Mouse (Mus musculus) liver, postnatal 0 days (tissue): ENCODE data around the gene Cacna2d2.

Experiments
- CTCF ChIP-seq: sonication (generic); IDR thresholded peaks from 2 replicates; pipeline ENCODE4 v1.5.1; 2016; ENCODE audit warnings: antibody characterized with exemption, low read depth
- EP300 ChIP-seq: IDR thresholded peaks from 2 replicates; pipeline ENCODE4 v1.6.1; 2016; ENCODE audit warnings: antibody characterized with exemption, low read depth, mild to moderate bottlenecking

DNA sequence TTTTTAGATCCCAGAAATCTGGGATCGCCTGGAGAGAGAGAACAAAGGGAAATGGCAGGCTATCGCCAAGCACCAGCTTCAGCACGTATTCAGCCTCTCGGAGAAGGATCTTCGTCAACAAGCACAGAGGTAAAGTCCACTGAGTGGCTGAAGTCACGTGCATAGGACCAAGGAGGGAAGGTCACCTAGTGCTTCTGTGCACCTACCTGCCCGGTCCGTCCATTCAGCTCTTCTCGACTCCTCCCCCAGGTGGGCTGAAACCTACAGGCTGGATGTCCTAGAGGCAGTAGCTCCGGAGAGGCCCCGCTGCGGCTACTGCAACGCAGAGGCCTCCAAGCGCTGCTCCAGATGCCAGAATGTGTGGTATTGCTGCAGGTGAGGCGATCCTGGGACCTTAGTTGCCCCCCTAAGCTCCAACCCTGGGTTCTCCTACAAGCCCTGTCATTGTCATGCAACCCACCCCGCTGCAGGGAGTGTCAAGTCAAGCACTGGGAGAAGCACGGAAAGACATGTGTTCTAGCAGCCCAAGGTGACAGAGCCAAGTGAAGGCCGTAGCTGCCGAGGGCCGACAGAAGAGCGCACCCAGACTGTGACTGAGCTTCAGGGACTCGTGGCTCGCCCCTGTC is 151.2 kb downstream of the Cacna2d2 start:
- TF ChIP-seq EP300: no peak
- no peak for TF ChIP-seq CTCF
